Mouse (Mus musculus) embryonic fibroblast, embryonic 13.5 days (primary cell): ENCODE measurements around the gene Svopl.

Experiments used
- CTCF ChIP-seq: IDR thresholded peaks from 2 replicates; pipeline ENCODE4 v1.5.1; 2011; ENCODE audit warnings: mild to moderate bottlenecking, control low read depth, low read length, moderate library complexity, borderline replicate concordance; ENCODE audit not compliant: insufficient read depth
- POLR2A ChIP-seq: IDR thresholded peaks from 2 replicates; pipeline ENCODE4 v1.6.1; 2011; ENCODE audit warnings: low read depth, mild to moderate bottlenecking, control low read depth, low read length, moderate library complexity

DNA sequence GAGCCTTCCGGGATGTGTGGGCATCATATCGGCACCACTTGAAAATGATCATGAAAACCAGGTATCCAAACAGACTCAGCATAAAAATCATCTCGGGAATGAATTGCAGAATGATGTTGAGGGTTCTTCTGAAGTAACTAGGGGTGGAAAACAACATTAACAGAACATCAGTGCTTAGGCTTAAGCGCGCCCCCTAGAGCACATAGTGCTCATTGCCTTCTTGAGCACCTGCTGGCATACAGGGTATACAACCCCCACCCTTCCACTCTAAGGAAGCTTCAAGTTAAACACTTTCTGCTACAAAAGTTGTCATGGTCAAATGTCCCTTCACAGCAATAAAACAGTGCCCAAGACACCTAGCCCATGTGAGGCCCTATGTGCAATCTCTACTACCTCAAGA is 12.0 kb upstream of the Svopl start:
- no peak for TF ChIP-seq CTCF
- no peak for TF ChIP-seq POLR2A
